21 mouse cellular contexts compared by ENCODE assay signal in genomic region chr10:25918103-25918502, GRCm38 (mm10).
DNase-seq lines count a peak whose midpoint lies in the region; ATAC-seq and TF ChIP-seq lines count a peak whose summit lies in the region.
"Had no signal": no experiment of that assay in that cellular context is flagged by ENCODE, and none has a peak within 500 bp of the region (broad histone marks: within the 10 kb centered on the region; RNA-seq: fewer than 3 reads in every experiment).

No protein-coding gene starts in this region.

- no peak overlapping the region for H3K27ac ChIP-seq in midbrain, embryonic 11.5 days (ENCODE audit: low read depth, low read length)
- H3K27ac ChIP-seq in midbrain, embryonic 10.5 days (replicated peaks): no peak overlapping the region
- no peak overlapping the region for H3K27ac ChIP-seq in intestine, postnatal 0 days (ENCODE audit: low read depth, low read length)
- H3K27ac ChIP-seq: embryonic facial prominence, embryonic 13.5 days; heart, adult 2 months; limb, embryonic 10.5 days; liver, embryonic 12.5 days; lung, embryonic 15.5 days; midbrain, embryonic 15.5 days had no signal

- no peak for TF ChIP-seq CTCF in intestine, postnatal 0 days (IDR thresholded peaks at IDR 0.05; ENCODE audit: low read depth)

- no peaks in the 10 kb centered on the region for H3K27me3 ChIP-seq in midbrain, embryonic 11.5 days (ENCODE audit: control insufficient read depth, insufficient read depth, low read length)
- H3K27me3 ChIP-seq in midbrain, embryonic 10.5 days (ENCODE audit: low read depth, poor library complexity, severe bottlenecking): no peaks in the 10 kb centered on the region
- no peaks in the 10 kb centered on the region for H3K27me3 ChIP-seq in intestine, postnatal 0 days (replicated peaks; ENCODE audit: control insufficient read depth, insufficient read depth, low read length)
- H3K27me3 ChIP-seq: embryonic facial prominence, embryonic 13.5 days; liver, embryonic 12.5 days; lung, embryonic 15.5 days; midbrain, embryonic 15.5 days had no signal

- ATAC-seq in midbrain, embryonic 11.5 days (ENCODE audit: low FRiP score): no peak
- ATAC-seq in activated CD4-positive, CD25-positive, alpha-beta regulatory T cell, adult 4 months: peak; percentile 40
- ATAC-seq in intestine, postnatal 0 days: peak; percentile 88
- ATAC-seq: liver, embryonic 12.5 days; midbrain, embryonic 15.5 days had no signal

- no peaks in the 10 kb centered on the region for H3K9me3 ChIP-seq in midbrain, embryonic 11.5 days (ENCODE audit: control insufficient read depth, low read length)
- no peaks in the 10 kb centered on the region for H3K9me3 ChIP-seq in midbrain, embryonic 10.5 days (replicated peaks)
- H3K9me3 ChIP-seq in intestine, postnatal 0 days (ENCODE audit: control insufficient read depth): no peaks in the 10 kb centered on the region
- H3K9me3 ChIP-seq: embryonic facial prominence, embryonic 13.5 days; limb, embryonic 10.5 days; liver, embryonic 12.5 days; lung, embryonic 15.5 days; midbrain, embryonic 15.5 days had no signal

- H3K4me3 ChIP-seq in midbrain, embryonic 11.5 days (ENCODE audit: low read depth, low read length): no peak overlapping the region
- no peak overlapping the region for H3K4me3 ChIP-seq in midbrain, embryonic 10.5 days
- H3K4me3 ChIP-seq in intestine, postnatal 0 days (ENCODE audit: low read depth, low read length): no peak overlapping the region
- H3K4me3 ChIP-seq: embryonic facial prominence, embryonic 13.5 days; heart, adult 2 months; limb, embryonic 10.5 days; liver, embryonic 12.5 days; lung, embryonic 15.5 days; midbrain, embryonic 15.5 days had no signal

- no peak overlapping the region for H3K9ac ChIP-seq in midbrain, embryonic 11.5 days (ENCODE audit: low read length)
- H3K9ac ChIP-seq in intestine, postnatal 0 days (ENCODE audit: low read depth, low read length): no peak overlapping the region
- H3K9ac ChIP-seq: embryonic facial prominence, embryonic 13.5 days; liver, embryonic 12.5 days; lung, embryonic 15.5 days; midbrain, embryonic 15.5 days had no signal

- H3K4me1 ChIP-seq in midbrain, embryonic 11.5 days (ENCODE audit: control insufficient read depth, insufficient read depth, low read length): no peaks in the 10 kb centered on the region
- H3K4me1 ChIP-seq in midbrain, embryonic 10.5 days: peaks cover 7% of the 10 kb centered on the region; the same call in 1 of the 2 replicates
- no peaks in the 10 kb centered on the region for H3K4me1 ChIP-seq in intestine, postnatal 0 days (replicated peaks; ENCODE audit: control insufficient read depth, insufficient read depth, low read length)
- H3K4me1 ChIP-seq: embryonic facial prominence, embryonic 13.5 days; liver, embryonic 12.5 days; lung, embryonic 15.5 days had no signal

- no peak overlapping the region for H3K4me2 ChIP-seq in midbrain, embryonic 11.5 days
- no peak overlapping the region for H3K4me2 ChIP-seq in intestine, postnatal 0 days (replicated peaks; ENCODE audit: low read depth)
- H3K4me2 ChIP-seq: embryonic facial prominence, embryonic 13.5 days; liver, embryonic 12.5 days; lung, embryonic 15.5 days; midbrain, embryonic 15.5 days had no signal

- WGBS in midbrain, embryonic 11.5 days: 90% methylated on average over 2 of the region's 2 CpGs
- WGBS in midbrain, embryonic 10.5 days: 92% methylated on average over 2 of the region's 2 CpGs
- WGBS in intestine, postnatal 0 days: 41% methylated on average over 2 of the region's 2 CpGs

- H3K36me3 ChIP-seq in midbrain, embryonic 11.5 days (ENCODE audit: control insufficient read depth, insufficient read depth, low read length): no peaks in the 10 kb centered on the region
- no peaks in the 10 kb centered on the region for H3K36me3 ChIP-seq in midbrain, embryonic 10.5 days
- no peaks in the 10 kb centered on the region for H3K36me3 ChIP-seq in intestine, postnatal 0 days (ENCODE audit: control insufficient read depth, insufficient read depth)
- H3K36me3 ChIP-seq: embryonic facial prominence, embryonic 13.5 days; limb, embryonic 10.5 days; liver, embryonic 12.5 days; lung, embryonic 15.5 days; midbrain, embryonic 15.5 days had no signal

- DNase-seq in midbrain, embryonic 11.5 days (ENCODE audit: low spot score, missing footprints): peak; percentile 26
- no peak for DNase-seq in midbrain, embryonic 10.5 days (ENCODE audit: low spot score)
- no peak for DNase-seq in layer of hippocampus, adult 18-20 months (ENCODE audit: low spot score in 2 of 2)
- DNase-seq in heart, adult 11 months: no peak
- no peak for DNase-seq in thymus, postnatal 10 days (ENCODE audit: low spot score in 2 of 2)
- DNase-seq: adrenal gland, postnatal 14 days; B cell, adult 2 months; cerebellum, adult 8-10 months; gastrocnemius, postnatal 10 days; heart, adult 2 months; kidney, adult 18-20 months; kidney, postnatal 36 days; layer of hippocampus, postnatal 36 days; thymus, postnatal 36 days had no signal
